Mouse (Mus musculus): Measurements from ENCODE around the gene Sarnp. TPM values are rescaled to one million over a fixed set of nuclear protein-coding genes. Genes with fewer than 3 reads are reported as not detected.

The Sarnp gene
- polyA plus RNA-seq, 1 experiment = 40.8 TPM

DNA sequence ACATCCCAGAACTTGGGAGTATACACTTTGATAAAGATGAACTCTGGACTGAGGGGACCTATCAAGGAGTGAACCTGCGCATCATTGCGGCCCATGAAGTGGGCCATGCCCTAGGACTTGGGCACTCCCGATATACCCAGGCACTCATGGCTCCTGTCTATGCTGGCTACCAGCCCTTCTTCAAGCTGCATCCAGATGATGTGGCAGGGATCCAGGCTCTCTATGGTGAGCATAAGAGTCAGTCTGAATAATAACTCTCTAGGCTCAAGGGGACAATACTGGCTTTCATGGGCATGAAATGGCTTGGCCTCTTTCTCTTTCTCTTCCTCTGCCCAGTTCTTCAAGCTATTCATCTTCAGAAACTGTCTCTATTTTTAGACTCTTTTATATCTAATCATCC, 21.6 kb upstream of the Sarnp start:
- TF ChIP-seq MAX (IDR thresholded peaks at IDR 0.05; ENCODE audit: low read depth) (no peak), MYOD1 (IDR thresholded peaks at IDR 0.05; ENCODE audit: control insufficient read depth in 1 of 3, insufficient read length in 2 of 3, low read depth in 2 of 3) (no peak), POLR2AphosphoS2 (IDR thresholded peaks at IDR 0.05; ENCODE audit: insufficient read length, low read depth) (no peak), SRF (IDR thresholded peaks at IDR 0.05; ENCODE audit: control insufficient read depth, insufficient read length, low read depth) (no peak), TCF12 (IDR thresholded peaks at IDR 0.05; ENCODE audit: insufficient read depth, poor library complexity, severe bottlenecking) (no peak)
- Histone ChIP-seq H3K4me2 (ENCODE audit: low read depth) (no peak overlapping the region), H3ac (ENCODE audit: control insufficient read depth, insufficient read length) (no peak overlapping the region), H3K79me2 (ENCODE audit: control insufficient read depth, insufficient read depth) (no peaks in the 10 kb centered on the region), H3K27me3 (ENCODE audit: control insufficient read depth, insufficient read depth, insufficient read length) (no peaks in the 10 kb centered on the region), H3K4me3 (no peak overlapping the region), H3K36me3 (ENCODE audit: control insufficient read depth, insufficient read depth) (peaks cover 3% of the 10 kb centered on the region)

DNA sequence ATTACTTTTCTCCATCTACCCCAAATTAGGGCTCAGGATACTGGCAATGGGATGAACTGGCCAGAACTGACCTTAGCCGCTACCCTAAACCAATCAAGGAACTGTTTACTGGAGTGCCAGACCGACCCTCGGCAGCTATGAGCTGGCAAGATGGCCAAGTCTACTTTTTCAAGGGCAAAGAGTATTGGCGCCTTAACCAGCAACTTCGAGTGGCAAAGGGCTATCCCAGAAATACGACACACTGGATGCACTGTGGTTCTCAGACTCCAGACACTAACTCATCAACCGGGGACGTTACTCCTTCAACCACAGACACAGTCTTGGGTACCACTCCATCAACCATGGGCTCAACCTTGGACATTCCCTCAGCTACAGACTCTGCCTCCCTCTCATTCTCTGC, 18.5 kb upstream of the Sarnp start:
- no peak overlapping the region for H3ac ChIP-seq (ENCODE audit: control insufficient read depth, insufficient read length)
- no peaks in the 10 kb centered on the region for H3K27me3 ChIP-seq (ENCODE audit: control insufficient read depth, insufficient read depth, insufficient read length)
- H3K4me3 ChIP-seq = no peak overlapping the region
- H3K4me2 ChIP-seq (ENCODE audit: low read depth) = no peak overlapping the region
- peaks cover 18% of the 10 kb centered on the region for H3K79me2 ChIP-seq (ENCODE audit: control insufficient read depth, insufficient read depth)
- TF ChIP-seq E2F4 (IDR thresholded peaks at IDR 0.05; ENCODE audit: insufficient read depth) (no peak), USF1 (IDR thresholded peaks at IDR 0.05; ENCODE audit: low read depth) (no peak), MYOG (IDR thresholded peaks at IDR 0.05; ENCODE audit: control insufficient read depth in 1 of 3, insufficient read depth in 1 of 3, insufficient read length in 2 of 3, low read depth in 2 of 3) (no peak)
- peaks cover 3% of the 10 kb centered on the region for H3K36me3 ChIP-seq (ENCODE audit: control insufficient read depth, insufficient read depth)

DNA sequence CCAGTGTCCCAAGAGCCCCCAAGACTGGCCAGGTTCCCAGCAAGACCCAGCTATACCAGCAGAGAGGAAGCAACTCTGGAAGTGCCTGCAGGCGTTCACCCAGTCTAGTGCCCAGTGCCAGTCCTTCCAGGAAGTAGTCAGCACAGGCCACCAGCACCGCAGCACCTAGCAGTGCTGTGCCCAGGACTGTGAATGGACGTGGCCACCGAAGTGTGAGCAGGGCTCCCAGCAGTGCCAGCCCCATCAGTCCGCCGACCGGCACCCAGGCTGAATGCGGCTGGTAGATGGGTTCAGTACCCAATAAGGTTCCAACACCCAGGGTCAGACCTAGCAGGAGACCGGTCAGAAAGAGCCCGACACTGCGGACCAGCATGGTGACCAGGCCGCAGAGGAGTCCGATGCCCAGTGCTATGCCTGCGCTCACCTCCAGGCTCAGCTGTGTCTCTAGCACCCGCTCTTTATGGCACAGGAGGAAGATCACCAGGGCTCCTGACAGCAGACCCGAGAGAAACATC, 15.1 kb upstream of the Sarnp start:
- Histone ChIP-seq H3K4me2 (ENCODE audit: low read depth) (peak overlapping the region; percentile 99), H3K4me3 (no peak overlapping the region), H3K79me2 (ENCODE audit: control insufficient read depth, insufficient read depth) (peaks cover 33% of the 10 kb centered on the region), H3ac (ENCODE audit: control insufficient read depth, insufficient read length) (no peak overlapping the region), H3K27me3 (ENCODE audit: control insufficient read depth, insufficient read depth, insufficient read length) (no peaks in the 10 kb centered on the region), H3K36me3 (ENCODE audit: control insufficient read depth, insufficient read depth) (peaks cover 3% of the 10 kb centered on the region)
- TF ChIP-seq MYOD1 (IDR thresholded peaks at IDR 0.05; ENCODE audit: control insufficient read depth in 1 of 3, insufficient read length in 2 of 3, low read depth in 2 of 3) = no peak

DNA sequence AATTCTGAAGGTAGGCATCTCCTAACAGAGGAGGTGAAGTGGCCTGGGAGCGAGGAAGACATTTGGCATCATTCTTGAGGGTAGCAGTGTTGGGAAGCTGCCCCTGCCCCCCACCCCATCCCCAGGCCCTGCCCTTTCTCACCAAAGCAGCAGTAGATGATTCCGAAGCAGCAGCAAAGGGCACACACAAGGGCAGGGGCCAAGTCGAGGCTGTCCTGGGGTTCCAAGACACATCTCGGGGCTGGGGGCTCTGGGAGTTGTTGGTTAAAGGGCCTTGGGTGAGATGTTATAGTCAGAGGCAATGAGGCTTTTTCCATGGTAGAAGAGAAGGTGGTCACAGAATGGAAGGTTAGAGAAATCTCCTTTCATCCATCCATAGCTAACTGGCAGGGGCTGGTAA, 14.2 kb upstream of the Sarnp start:
- peak overlapping the region; percentile 99 for H3K4me2 ChIP-seq (ENCODE audit: low read depth)
- H3K27me3 ChIP-seq (ENCODE audit: control insufficient read depth, insufficient read depth, insufficient read length) = no peaks in the 10 kb centered on the region
- peaks cover 42% of the 10 kb centered on the region for H3K79me2 ChIP-seq (ENCODE audit: control insufficient read depth, insufficient read depth)
- peak overlapping the region; percentile 52 for H3ac ChIP-seq (ENCODE audit: control insufficient read depth, insufficient read length)
- peaks cover 3% of the 10 kb centered on the region for H3K36me3 ChIP-seq (ENCODE audit: control insufficient read depth, insufficient read depth)
- peak overlapping the region; percentile 99 for H3K4me3 ChIP-seq
- TF ChIP-seq CEBPB (IDR thresholded peaks at IDR 0.05; ENCODE audit: insufficient read depth, poor library complexity, severe bottlenecking) = no peak
- TF ChIP-seq POLR2A (IDR thresholded peaks at IDR 0.05; ENCODE audit: insufficient read length, low read depth) = no peak
- no peak for TF ChIP-seq TCF3 (IDR thresholded peaks at IDR 0.05; ENCODE audit: insufficient read length, low read depth)
- no peak for TF ChIP-seq USF1 (IDR thresholded peaks at IDR 0.05; ENCODE audit: low read depth)
- no peak for TF ChIP-seq SRF (IDR thresholded peaks at IDR 0.05; ENCODE audit: control insufficient read depth, insufficient read length, low read depth)
- TF ChIP-seq MAX (IDR thresholded peaks at IDR 0.05; ENCODE audit: low read depth) = no peak
- no peak for TF ChIP-seq MYOG (IDR thresholded peaks at IDR 0.05; ENCODE audit: control insufficient read depth in 1 of 3, insufficient read depth in 1 of 3, insufficient read length in 2 of 3, low read depth in 2 of 3)
- no peak for TF ChIP-seq POLR2AphosphoS2 (IDR thresholded peaks at IDR 0.05; ENCODE audit: insufficient read length, low read depth)
- no peak for TF ChIP-seq TCF12 (IDR thresholded peaks at IDR 0.05; ENCODE audit: insufficient read depth, poor library complexity, severe bottlenecking)
- TF ChIP-seq MYOD1 (IDR thresholded peaks at IDR 0.05; ENCODE audit: control insufficient read depth in 1 of 3, insufficient read length in 2 of 3, low read depth in 2 of 3) = no peak

- TF ChIP-seq MYOG (IDR thresholded peaks at IDR 0.05; ENCODE audit: control insufficient read depth in 1 of 3, insufficient read depth in 1 of 3, insufficient read length in 2 of 3, low read depth in 2 of 3) (no peak), MAX (IDR thresholded peaks at IDR 0.05; ENCODE audit: low read depth) (no peak), REST (IDR thresholded peaks at IDR 0.05; ENCODE audit: insufficient read depth, insufficient read length) (no peak), TCF3 (IDR thresholded peaks at IDR 0.05; ENCODE audit: insufficient read length, low read depth) (no peak)
- Histone ChIP-seq H3K27me3 (ENCODE audit: control insufficient read depth, insufficient read depth, insufficient read length) (no peaks in the 10 kb centered on the region), H3K36me3 (ENCODE audit: control insufficient read depth, insufficient read depth) (peaks cover 3% of the 10 kb centered on the region), H3ac (ENCODE audit: control insufficient read depth, insufficient read length) (peak overlapping the region; percentile 52), H3K79me2 (ENCODE audit: control insufficient read depth, insufficient read depth) (peaks cover 46% of the 10 kb centered on the region), H3K4me3 (peak overlapping the region; percentile 99), H3K4me2 (ENCODE audit: low read depth) (peak overlapping the region; percentile 99)
These were observed 13.8 kb upstream of the Sarnp start for GRCm38 (mm10) chr10:128803361-128803760.

DNA sequence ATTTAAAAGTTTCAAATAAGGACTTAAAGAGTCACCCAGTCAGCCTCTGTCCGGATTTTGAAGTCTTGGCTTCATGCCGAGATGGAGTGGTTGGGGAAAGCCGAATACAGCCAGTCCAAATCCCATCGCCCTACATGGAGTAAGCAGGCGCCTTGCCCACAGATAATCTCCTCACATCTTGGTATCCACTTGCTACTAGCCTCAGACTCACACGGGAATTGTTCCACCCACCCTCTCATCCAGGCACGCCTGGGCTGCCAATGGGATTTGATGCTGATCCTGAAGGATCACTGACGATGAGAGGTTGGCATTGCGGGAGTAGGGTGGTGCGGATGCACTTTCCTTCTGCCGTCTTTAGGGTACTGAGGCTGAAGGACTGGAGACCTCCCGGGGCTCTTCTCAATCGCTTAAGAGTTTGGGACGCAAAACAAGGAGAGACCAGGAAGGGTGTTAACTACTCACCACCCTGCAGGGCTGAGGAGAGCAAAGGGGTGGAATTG, 13.3 kb upstream of the Sarnp start, which contains the start of gene Dnajc14:
Gene Dnajc14, plus strand, starts transcription at position 292 of the 500 bp plus-strand sequence.
- peaks cover 50% of the 10 kb centered on the region for H3K79me2 ChIP-seq (ENCODE audit: control insufficient read depth, insufficient read depth)
- no peaks in the 10 kb centered on the region for H3K27me3 ChIP-seq (ENCODE audit: control insufficient read depth, insufficient read depth, insufficient read length)
- H3K36me3 ChIP-seq (ENCODE audit: control insufficient read depth, insufficient read depth) = peaks cover 3% of the 10 kb centered on the region
- H3K4me3 ChIP-seq = peak within 1 kb of the TSS; percentile 99
- TF ChIP-seq SRF (IDR thresholded peaks at IDR 0.05; ENCODE audit: control insufficient read depth, insufficient read length, low read depth) (no peak), TCF12 (IDR thresholded peaks at IDR 0.05; ENCODE audit: insufficient read depth, poor library complexity, severe bottlenecking) (no peak), POLR2A (IDR thresholded peaks at IDR 0.05; ENCODE audit: insufficient read length, low read depth) (peak; percentile 55), MAX (IDR thresholded peaks at IDR 0.05; ENCODE audit: low read depth) (no peak)
- H3ac ChIP-seq (ENCODE audit: control insufficient read depth, insufficient read length) = peak within 1 kb of the TSS; percentile 52
- H3K4me2 ChIP-seq (ENCODE audit: low read depth) = peak within 1 kb of the TSS; percentile 99
